Mouse (Mus musculus): Measurements from ENCODE around the gene Scnn1a. TPM values are rescaled to one million over a fixed set of nuclear protein-coding genes. Genes with fewer than 3 reads are reported as not detected.

The Scnn1a gene
- polyA plus RNA-seq, 1 experiment from 2014 or later: 1.1 TPM

DNA sequence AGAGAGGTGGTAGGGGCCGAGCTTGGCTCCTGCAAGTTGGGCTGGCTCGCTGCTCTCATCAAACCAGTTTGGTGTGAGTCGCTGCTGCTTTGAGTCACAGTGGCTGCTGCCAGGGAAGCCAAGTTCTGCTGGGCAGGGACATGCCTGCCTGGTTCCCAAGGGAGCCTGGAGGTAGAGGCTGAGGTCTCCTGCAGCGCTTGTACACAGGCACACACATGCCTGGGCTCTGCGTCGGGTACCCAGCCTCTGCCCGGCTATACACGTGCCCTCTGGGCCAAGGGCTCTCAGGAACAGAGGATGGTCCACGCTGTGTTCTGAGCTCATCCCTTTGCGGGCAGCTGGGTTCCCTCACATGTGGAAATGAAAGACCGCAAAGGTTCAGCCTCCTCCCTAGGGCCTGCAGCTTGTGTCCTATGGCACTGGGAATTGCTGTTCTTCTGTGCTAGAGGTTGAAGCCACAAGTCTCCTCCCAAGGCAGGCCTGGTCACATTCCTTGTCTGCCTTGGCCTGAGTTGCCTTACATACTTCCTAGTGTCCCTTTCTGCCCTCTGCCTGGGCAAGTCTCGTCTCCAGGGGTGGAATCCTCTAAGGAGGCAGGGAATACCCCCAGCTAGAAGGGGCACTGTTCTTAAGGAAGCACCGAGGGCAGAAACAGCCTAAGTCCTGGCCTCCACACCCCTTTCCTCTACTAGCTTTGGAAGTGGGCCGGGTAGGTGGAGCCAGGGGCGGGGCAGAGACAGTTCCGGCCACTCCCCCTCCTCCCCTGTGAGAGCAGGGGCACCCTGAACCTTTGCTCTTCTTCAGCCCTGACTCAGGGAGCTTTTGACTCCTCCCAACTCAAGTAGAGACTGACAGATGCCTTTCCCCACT lies 57.4 kb downstream of the Scnn1a start:
- Histone ChIP-seq H3K27me3 (ENCODE audit: control insufficient read depth, insufficient read depth, low read depth, low read length) (peaks cover 42% of the 10 kb centered on the region), H3K36me3 (ENCODE audit: control insufficient read depth, insufficient read depth, low read length) (no peaks in the 10 kb centered on the region), H3K9me3 (replicated peaks; ENCODE audit: control insufficient read depth, low read length, poor library complexity, severe bottlenecking) (no peaks in the 10 kb centered on the region), H3K4me3 (ENCODE audit: low read depth, low read length) (no peak overlapping the region), H3K9ac (ENCODE audit: low read depth, low read length) (no peak overlapping the region), H3K27ac (ENCODE audit: low read length) (no peak overlapping the region), H3K4me2 (ENCODE audit: low read length) (no peak overlapping the region), H3K4me1 (ENCODE audit: control insufficient read depth, insufficient read depth, low read length) (peaks cover 10% of the 10 kb centered on the region)
- WGBS: 35% methylated on average over 16 of the region's 16 CpGs
- no peak for ATAC-seq

DNA sequence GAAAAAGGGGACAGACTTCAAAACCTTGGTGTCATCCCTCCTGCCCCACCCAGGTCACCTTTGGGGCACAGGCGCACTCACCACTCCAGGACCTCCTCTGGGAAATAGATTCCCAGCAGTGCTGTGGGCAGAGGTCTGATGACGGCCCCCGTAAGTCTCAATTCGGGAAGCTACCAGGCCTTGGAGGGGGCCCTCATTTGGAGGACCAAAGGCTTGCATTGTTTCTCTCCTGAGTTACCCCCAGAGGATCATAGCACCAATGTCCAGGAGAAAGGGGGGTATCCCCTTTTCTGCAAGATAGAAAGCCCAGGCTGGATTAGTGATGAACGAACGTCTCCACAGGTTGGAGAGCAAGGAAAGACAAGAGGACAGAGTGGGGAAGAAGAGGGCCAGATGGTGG lies 58.2 kb downstream of the Scnn1a start:
- no peak for ATAC-seq
- H3K9me3 ChIP-seq (replicated peaks; ENCODE audit: control insufficient read depth, low read length, poor library complexity, severe bottlenecking): no peaks in the 10 kb centered on the region
- peaks cover 42% of the 10 kb centered on the region for H3K27me3 ChIP-seq (ENCODE audit: control insufficient read depth, insufficient read depth, low read depth, low read length)
- WGBS: 23% methylated on average over 6 of the region's 6 CpGs
- H3K4me3 ChIP-seq (ENCODE audit: low read depth, low read length): no peak overlapping the region
- H3K4me1 ChIP-seq (ENCODE audit: control insufficient read depth, insufficient read depth, low read length): peaks cover 10% of the 10 kb centered on the region
- H3K27ac ChIP-seq (ENCODE audit: low read length): no peak overlapping the region
- H3K9ac ChIP-seq (ENCODE audit: low read depth, low read length): no peak overlapping the region
- H3K36me3 ChIP-seq (ENCODE audit: control insufficient read depth, insufficient read depth, low read length): no peaks in the 10 kb centered on the region
- no peak overlapping the region for H3K4me2 ChIP-seq (ENCODE audit: low read length)

DNA sequence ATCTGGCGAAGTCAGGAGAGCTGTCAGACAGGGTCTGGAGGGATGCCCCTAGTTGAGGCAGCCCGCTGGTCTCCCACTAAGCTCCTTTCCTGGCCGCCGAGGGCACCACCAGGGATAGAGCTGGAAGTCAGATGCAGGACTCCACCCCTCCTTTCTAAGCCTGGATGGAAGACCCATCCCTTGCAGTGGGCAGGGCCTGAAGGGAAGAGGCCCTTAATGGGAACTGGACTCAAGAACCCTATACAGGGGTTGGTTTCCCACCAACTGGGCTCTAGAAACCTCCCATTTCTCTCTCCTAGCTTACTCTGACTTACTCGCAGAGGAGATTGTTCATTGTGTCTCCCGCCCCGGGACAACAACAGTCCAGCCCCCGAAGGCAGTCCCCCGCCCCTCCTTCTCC lies 59.3 kb downstream of the Scnn1a start:
- H3K9me3 ChIP-seq (replicated peaks; ENCODE audit: control insufficient read depth, low read length, poor library complexity, severe bottlenecking): no peaks in the 10 kb centered on the region
- peaks cover 42% of the 10 kb centered on the region for H3K27me3 ChIP-seq (ENCODE audit: control insufficient read depth, insufficient read depth, low read depth, low read length)
- peak overlapping the region; percentile 55; the same call in 1 of the 2 replicates for H3K9ac ChIP-seq (ENCODE audit: low read depth, low read length)
- peak overlapping the region; percentile 76 for H3K4me2 ChIP-seq (ENCODE audit: low read length)
- ATAC-seq: no peak
- WGBS: 5% methylated on average over 9 of the region's 9 CpGs
- no peaks in the 10 kb centered on the region for H3K36me3 ChIP-seq (ENCODE audit: control insufficient read depth, insufficient read depth, low read length)
- no peak overlapping the region for H3K27ac ChIP-seq (ENCODE audit: low read length)
- H3K4me3 ChIP-seq (ENCODE audit: low read depth, low read length): peak overlapping the region; percentile 41
- H3K4me1 ChIP-seq (ENCODE audit: control insufficient read depth, insufficient read depth, low read length): peaks cover 10% of the 10 kb centered on the region

DNA sequence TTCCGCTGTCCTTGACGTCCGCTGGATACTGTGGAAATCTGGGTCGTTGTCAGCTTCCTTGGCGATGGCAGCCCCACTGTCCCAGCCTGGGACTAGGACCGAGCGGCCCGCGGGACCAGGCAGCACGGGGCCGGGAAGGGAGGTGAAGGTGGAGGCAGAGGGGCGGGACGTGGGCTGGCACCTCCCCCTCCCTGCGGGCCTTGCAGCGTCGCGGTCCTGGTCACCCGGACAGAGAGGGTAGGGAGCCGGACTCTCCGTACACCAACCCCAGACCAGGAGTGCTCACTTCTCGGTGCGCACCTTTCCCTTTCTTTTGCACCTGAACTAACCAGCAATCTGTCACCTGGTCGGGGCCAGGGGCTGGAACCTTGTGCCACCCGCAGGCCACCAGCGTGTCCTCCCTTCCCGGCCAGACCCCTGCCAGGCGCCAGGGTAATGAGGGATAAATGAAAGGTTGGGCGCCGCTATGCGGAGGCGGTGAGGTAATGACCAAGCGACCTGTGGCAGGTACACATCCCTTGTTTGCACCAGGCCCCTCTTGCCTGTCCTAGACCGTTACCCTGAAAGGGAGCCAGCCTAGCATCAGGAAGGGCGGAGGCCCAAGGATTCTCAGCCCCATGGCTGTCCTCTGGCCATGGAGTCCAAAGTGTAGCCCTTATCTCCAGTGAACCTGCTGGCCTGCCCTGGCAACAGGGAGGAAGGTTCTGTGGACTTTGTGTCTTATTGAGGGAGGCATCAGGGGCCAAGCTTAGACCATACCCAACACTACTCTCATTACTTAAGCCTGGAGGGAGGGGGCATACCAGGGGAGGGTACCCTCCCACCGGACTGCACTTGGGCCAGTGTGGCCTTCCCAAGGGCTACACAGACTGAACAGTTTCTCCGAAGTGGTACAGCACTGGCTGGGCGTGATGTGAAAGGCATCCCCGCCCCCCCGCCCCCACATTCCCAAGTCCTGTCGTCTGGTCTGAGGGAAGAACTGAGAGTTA lies 60.2 kb downstream of the Scnn1a start, which contains the start of gene Plekhg6:
Gene Plekhg6, minus strand, starts transcription at position 422 of the 989 bp plus-strand sequence.
- H3K27me3 ChIP-seq (ENCODE audit: control insufficient read depth, insufficient read depth, low read depth, low read length): peaks cover 42% of the 10 kb centered on the region
- peak within 1 kb of the TSS; percentile 76 for H3K4me2 ChIP-seq (ENCODE audit: low read length)

DNA sequence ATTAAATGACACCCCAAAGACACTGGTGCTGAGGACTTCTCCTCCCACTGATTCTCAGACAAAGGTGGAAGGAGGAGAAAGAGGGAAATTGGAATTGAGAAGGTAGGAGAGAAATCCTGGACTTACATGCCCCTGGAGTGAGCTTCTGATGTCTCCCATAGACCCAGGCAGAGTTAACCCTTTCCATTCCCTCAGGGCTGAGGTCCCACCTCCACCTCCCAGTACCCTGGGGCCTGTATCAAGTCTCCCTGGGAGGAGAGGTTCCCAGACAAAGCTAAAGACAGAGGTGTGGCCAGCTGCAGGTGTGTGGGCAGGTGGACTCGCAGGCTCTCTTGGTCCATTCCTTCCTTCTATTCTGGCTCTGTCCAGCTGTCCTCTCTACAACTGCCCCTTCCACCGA lies 61.6 kb downstream of the Scnn1a start:
- no peak overlapping the region for H3K4me3 ChIP-seq (ENCODE audit: low read depth, low read length)
- WGBS: 88% methylated on average over 2 of the region's 2 CpGs
- H3K9ac ChIP-seq (ENCODE audit: low read depth, low read length): no peak overlapping the region
- H3K9me3 ChIP-seq (replicated peaks; ENCODE audit: control insufficient read depth, low read length, poor library complexity, severe bottlenecking): no peaks in the 10 kb centered on the region
- peaks cover 42% of the 10 kb centered on the region for H3K27me3 ChIP-seq (ENCODE audit: control insufficient read depth, insufficient read depth, low read depth, low read length)
- H3K27ac ChIP-seq (ENCODE audit: low read length): no peak overlapping the region
- peaks cover 10% of the 10 kb centered on the region for H3K4me1 ChIP-seq (ENCODE audit: control insufficient read depth, insufficient read depth, low read length)
- no peak for ATAC-seq
- no peaks in the 10 kb centered on the region for H3K36me3 ChIP-seq (ENCODE audit: control insufficient read depth, insufficient read depth, low read length)
- H3K4me2 ChIP-seq (ENCODE audit: low read length): no peak overlapping the region

More for the DNA sequence above, 60.2 kb downstream of the Scnn1a start, which contains the start of gene Plekhg6:
- Histone ChIP-seq H3K4me3 (ENCODE audit: low read depth, low read length) (peak within 1 kb of the TSS; percentile 41), H3K36me3 (ENCODE audit: control insufficient read depth, insufficient read depth, low read length) (no peaks in the 10 kb centered on the region), H3K4me1 (ENCODE audit: control insufficient read depth, insufficient read depth, low read length) (peaks cover 10% of the 10 kb centered on the region), H3K9me3 (replicated peaks; ENCODE audit: control insufficient read depth, low read length, poor library complexity, severe bottlenecking) (no peaks in the 10 kb centered on the region), H3K9ac (ENCODE audit: low read depth, low read length) (peak within 1 kb of the TSS; percentile 55), H3K27ac (ENCODE audit: low read length) (no peak within 1 kb of the TSS)
- WGBS: 11% methylated on average over 38 of the region's 40 CpGs
- ATAC-seq: 0 out of 2 replicates have a peak, but pooled peaks have one; percentile 33

DNA sequence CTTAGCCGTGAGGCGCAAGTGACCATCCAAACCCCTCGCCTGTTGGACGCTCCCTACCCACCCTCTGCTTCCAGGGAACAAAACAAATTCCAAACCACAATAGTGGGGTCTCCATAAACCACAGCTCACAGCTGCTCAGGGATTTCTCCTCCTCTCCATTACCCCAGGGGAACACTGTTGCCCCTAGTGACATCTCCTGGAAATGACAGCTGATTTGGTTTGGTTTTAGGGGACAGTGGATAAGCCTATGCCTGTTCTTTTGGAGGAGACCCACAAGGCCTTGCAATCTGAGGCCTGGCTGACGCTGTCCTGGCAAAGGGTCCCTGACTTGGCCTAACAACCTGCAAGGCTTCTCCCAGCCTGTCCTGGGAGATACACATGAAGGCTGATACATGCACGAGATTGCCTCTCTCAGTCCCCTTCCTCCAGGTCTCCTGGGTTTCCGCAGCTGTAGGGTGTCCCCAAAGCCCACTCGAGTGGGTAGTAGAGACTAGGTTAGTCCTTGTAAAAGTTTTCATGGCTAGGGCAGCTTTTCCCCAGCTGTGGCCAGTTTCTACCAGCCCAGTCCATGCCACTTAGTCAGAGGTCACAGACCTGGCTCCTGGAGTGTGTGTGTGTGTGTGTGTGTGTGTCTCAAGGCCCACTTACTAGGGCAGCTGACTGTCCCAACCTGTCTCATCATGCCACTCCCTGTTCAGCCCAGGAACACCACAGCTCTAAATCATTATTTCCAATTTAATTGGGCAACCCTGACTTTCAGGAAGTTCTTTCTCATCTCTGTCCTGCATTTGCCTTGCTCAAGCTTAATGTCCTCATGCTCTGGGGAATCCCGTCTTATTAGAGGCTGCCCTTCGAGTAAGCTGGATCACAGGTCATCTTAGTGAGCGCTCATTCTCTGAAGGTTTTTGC lies 64.9 kb downstream of the Scnn1a start:
- Histone ChIP-seq H3K4me1 (ENCODE audit: control insufficient read depth, insufficient read depth, low read length) (peaks cover 4% of the 10 kb centered on the region), H3K4me2 (ENCODE audit: low read length) (no peak overlapping the region), H3K36me3 (ENCODE audit: control insufficient read depth, insufficient read depth, low read length) (no peaks in the 10 kb centered on the region), H3K9me3 (replicated peaks; ENCODE audit: control insufficient read depth, low read length, poor library complexity, severe bottlenecking) (no peaks in the 10 kb centered on the region), H3K9ac (ENCODE audit: low read depth, low read length) (no peak overlapping the region), H3K27ac (ENCODE audit: low read length) (no peak overlapping the region), H3K27me3 (ENCODE audit: control insufficient read depth, insufficient read depth, low read depth, low read length) (peaks cover 15% of the 10 kb centered on the region), H3K4me3 (ENCODE audit: low read depth, low read length) (no peak overlapping the region)
- WGBS: 60% methylated on average over 11 of the region's 11 CpGs
- ATAC-seq: no peak

DNA sequence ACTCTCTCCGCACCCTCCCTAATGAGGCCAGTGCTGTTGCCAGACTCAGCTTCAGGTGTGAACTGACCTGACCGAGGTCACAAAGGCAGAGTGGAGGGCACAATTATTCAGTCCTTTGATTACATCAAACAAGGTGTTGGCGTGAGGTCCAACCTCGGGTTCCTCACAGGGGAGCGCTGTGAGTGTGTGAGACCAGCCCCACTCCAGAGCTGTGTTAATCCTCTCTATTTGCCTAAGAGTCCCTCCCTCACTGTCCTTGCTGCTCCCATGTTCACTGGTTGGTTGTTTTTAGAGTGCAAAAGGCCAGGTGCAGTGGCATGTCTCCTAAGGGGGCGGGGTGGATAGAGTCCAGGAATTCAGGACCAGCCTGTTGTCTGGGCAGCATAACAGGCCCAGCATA lies 65.6 kb downstream of the Scnn1a start:
- Histone ChIP-seq H3K36me3 (ENCODE audit: control insufficient read depth, insufficient read depth, low read length) (no peaks in the 10 kb centered on the region), H3K4me2 (ENCODE audit: low read length) (no peak overlapping the region), H3K4me3 (ENCODE audit: low read depth, low read length) (no peak overlapping the region), H3K4me1 (ENCODE audit: control insufficient read depth, insufficient read depth, low read length) (no peaks in the 10 kb centered on the region), H3K9me3 (replicated peaks; ENCODE audit: control insufficient read depth, low read length, poor library complexity, severe bottlenecking) (no peaks in the 10 kb centered on the region), H3K9ac (ENCODE audit: low read depth, low read length) (no peak overlapping the region), H3K27ac (ENCODE audit: low read length) (no peak overlapping the region), H3K27me3 (ENCODE audit: control insufficient read depth, insufficient read depth, low read depth, low read length) (peaks cover 8% of the 10 kb centered on the region)
- ATAC-seq: no peak
- 80% methylated on average over 6 of the region's 6 CpGs for WGBS

DNA sequence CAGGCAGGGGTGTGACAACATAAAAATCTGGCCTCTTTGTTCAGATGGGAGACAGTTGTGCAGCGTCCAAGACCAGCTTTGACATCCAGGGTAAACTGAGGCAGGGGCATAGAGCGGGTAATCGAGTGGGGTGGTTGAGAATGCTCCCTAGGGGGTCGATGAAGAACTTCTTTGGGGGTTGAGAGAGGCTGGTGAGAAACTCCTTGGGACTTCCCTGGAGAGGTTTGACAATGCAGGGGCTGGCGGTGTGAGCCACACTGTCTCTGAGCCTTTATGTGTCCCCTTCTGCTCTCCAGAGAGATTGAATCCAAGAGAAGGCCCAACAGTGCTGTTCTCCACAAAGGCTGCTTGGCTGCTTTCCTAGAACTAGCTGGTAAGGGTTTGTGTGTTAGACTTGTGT lies 69.4 kb downstream of the Scnn1a start:
- H3K9ac ChIP-seq (ENCODE audit: low read depth, low read length): no peak overlapping the region
- no peak overlapping the region for H3K27ac ChIP-seq (ENCODE audit: low read length)
- H3K4me1 ChIP-seq (ENCODE audit: control insufficient read depth, insufficient read depth, low read length): no peaks in the 10 kb centered on the region
- no peaks in the 10 kb centered on the region for H3K36me3 ChIP-seq (ENCODE audit: control insufficient read depth, insufficient read depth, low read length)
- H3K4me2 ChIP-seq (ENCODE audit: low read length): no peak overlapping the region
- ATAC-seq: no peak
- H3K27me3 ChIP-seq (ENCODE audit: control insufficient read depth, insufficient read depth, low read depth, low read length): no peaks in the 10 kb centered on the region
- H3K9me3 ChIP-seq (replicated peaks; ENCODE audit: control insufficient read depth, low read length, poor library complexity, severe bottlenecking): no peaks in the 10 kb centered on the region
- 86% methylated on average over 5 of the region's 5 CpGs for WGBS
- H3K4me3 ChIP-seq (ENCODE audit: low read depth, low read length): no peak overlapping the region
